Mouse (Mus musculus) embryonic facial prominence, embryonic 14.5 days (tissue): ENCODE data around the gene 4933416C03Rik. TPM values are rescaled to one million over a fixed set of nuclear protein-coding genes. Genes with fewer than 3 reads are reported as not detected.

Source experiments
- ATAC-seq: fragments of 200-750 bp; cut with Nextera tagmentation; 2 replicates; pipeline ENCODE4 v1.8.0; 2017; ENCODE audit warnings: low read depth, moderate number of reproducible peaks, moderate TSS enrichment
- DNase-seq: peaks from one replicate; pipeline ENCODE4 v3.0.0-alpha.2; 2015; ENCODE audit warnings: low spot score
- H3K27ac ChIP-seq: fragments of 300-500 bp; sonication (generic); replicated peaks from 2 replicates; pipeline ENCODE4 v1.5.1; 2014; ENCODE audit warnings: low read depth, mild to moderate bottlenecking, low read length, moderate library complexity
- H3K27me3 ChIP-seq: fragments of 300-500 bp; sonication (generic); replicated peaks from 2 replicates; pipeline ENCODE4 v1.6.1; 2014; ENCODE audit warnings: low read length; ENCODE audit not compliant: control insufficient read depth, insufficient read depth
- H3K36me3 ChIP-seq: fragments of 300-500 bp; sonication (generic); 2 replicates; pipeline ENCODE4 v1.6.1; 2014; ENCODE audit warnings: low read length, mixed read lengths; ENCODE audit not compliant: control insufficient read depth, insufficient read depth
- H3K4me1 ChIP-seq: fragments of 300-500 bp; sonication (generic); 2 replicates; pipeline ENCODE4 v1.6.1; 2014; ENCODE audit warnings: antibody characterized with exemption, low read length; ENCODE audit not compliant: control insufficient read depth, insufficient read depth
- H3K4me2 ChIP-seq: fragments of 300-500 bp; sonication (generic); 2 replicates; pipeline ENCODE4 v1.6.1; 2014; ENCODE audit warnings: low read depth, mild to moderate bottlenecking, low read length, moderate library complexity, mixed read lengths
- H3K4me3 ChIP-seq: fragments of 300-500 bp; sonication (generic); 2 replicates; pipeline ENCODE4 v1.5.1; 2014; ENCODE audit warnings: low read depth, mild to moderate bottlenecking, low read length
- H3K9ac ChIP-seq: fragments of 300-500 bp; sonication (generic); 2 replicates; pipeline ENCODE4 v1.6.1; 2014; ENCODE audit warnings: low read depth, mild to moderate bottlenecking, low read length, moderate library complexity, mixed read lengths
- H3K9me3 ChIP-seq: fragments of 300-500 bp; sonication (generic); 2 replicates; pipeline ENCODE4 v1.6.1; 2016; ENCODE audit warnings: low read length; ENCODE audit not compliant: control insufficient read depth
- WGBS: fragments of 180-500 bp; shearing (Covaris S2); extraction: QIAGEN DNeasy Blood & Tissue Kit; methylation state at CpG from one replicate; pipeline ENCODE4 v1.1.7; 2014; 5-methylcytosine and 5-hydroxymethylcytosine counted together
- polyA plus RNA-seq: library from polyadenylated mRNA; unstranded; fragments of >200 nt; fragmentation: Nextera tagmentation; extraction: Ambion mirVana; gene quantifications from 2 replicates; pipeline ENCODE4 v1.2.1, GENCODE M21; 2014

Gene 4933416C03Rik
- polyA plus RNA-seq, 1 experiment from 2014 or later = not detected

GRCm38 (mm10) chr10:116131223-116131622 is 17.5 kb upstream of the 4933416C03Rik start:
- no peak overlapping the region for H3K4me2 ChIP-seq
- H3K9ac ChIP-seq = no peak overlapping the region
- ATAC-seq (no peak), DNase-seq (no peak)
- H3K36me3 ChIP-seq = no peaks in the 10 kb centered on the region
- no peak overlapping the region for H3K4me3 ChIP-seq
- H3K27me3 ChIP-seq = no peaks in the 10 kb centered on the region
- H3K27ac ChIP-seq = no peak overlapping the region
- no peaks in the 10 kb centered on the region for H3K9me3 ChIP-seq
- 82% methylated on average over 4 of the region's 4 CpGs for WGBS
- H3K4me1 ChIP-seq = no peaks in the 10 kb centered on the region

DNA sequence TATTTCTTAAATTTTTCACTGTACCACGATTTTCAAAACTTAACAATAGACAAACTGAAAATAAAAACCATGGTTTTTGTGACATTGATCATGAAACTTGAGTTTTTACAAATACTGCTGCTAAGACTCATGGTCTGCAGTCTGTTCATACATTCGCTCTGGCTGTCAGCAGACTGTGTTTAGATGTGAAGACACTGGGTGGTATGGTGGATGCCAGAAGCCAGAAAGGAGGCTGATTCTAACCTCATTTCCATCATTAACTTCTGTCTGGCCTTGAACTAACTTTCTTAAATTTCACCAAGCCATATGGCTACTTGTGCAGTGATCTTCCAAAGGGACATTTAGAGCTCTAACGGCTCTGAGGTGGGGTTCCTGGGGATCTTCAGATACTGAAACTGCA is 16.7 kb upstream of the 4933416C03Rik start:
- WGBS = 69% methylated on average over 3 of the region's 3 CpGs
- Histone ChIP-seq H3K4me2 (no peak overlapping the region), H3K4me3 (no peak overlapping the region), H3K9me3 (no peaks in the 10 kb centered on the region), H3K36me3 (no peaks in the 10 kb centered on the region), H3K9ac (no peak overlapping the region), H3K27me3 (no peaks in the 10 kb centered on the region), H3K27ac (no peak overlapping the region), H3K4me1 (no peaks in the 10 kb centered on the region)
- DNase-seq = no peak
- ATAC-seq = no peak

GRCm38 (mm10) chr10:116125364-116125763 is 11.6 kb upstream of the 4933416C03Rik start:
- H3K27ac ChIP-seq = no peak overlapping the region
- no peaks in the 10 kb centered on the region for H3K27me3 ChIP-seq
- H3K4me2 ChIP-seq = no peak overlapping the region
- ATAC-seq = no peak
- no peak overlapping the region for H3K9ac ChIP-seq
- no peaks in the 10 kb centered on the region for H3K36me3 ChIP-seq
- H3K4me3 ChIP-seq = no peak overlapping the region
- WGBS = 74% methylated on average over 5 of the region's 5 CpGs
- no peak for DNase-seq
- no peaks in the 10 kb centered on the region for H3K9me3 ChIP-seq
- no peaks in the 10 kb centered on the region for H3K4me1 ChIP-seq

- 81% methylated on average over 2 of the region's 2 CpGs for WGBS
- Histone ChIP-seq H3K4me3 (no peak overlapping the region), H3K36me3 (no peaks in the 10 kb centered on the region), H3K27ac (no peak overlapping the region), H3K4me2 (no peak overlapping the region), H3K4me1 (no peaks in the 10 kb centered on the region), H3K27me3 (no peaks in the 10 kb centered on the region), H3K9me3 (no peaks in the 10 kb centered on the region), H3K9ac (no peak overlapping the region)
- no peak for DNase-seq
- no peak for ATAC-seq
Measured at GRCm38 (mm10) chr10:116123808-116124207, 10.1 kb upstream of the 4933416C03Rik start.

GRCm38 (mm10) chr10:116121463-116121862 is 7.7 kb upstream of the 4933416C03Rik start:
- Histone ChIP-seq H3K4me3 (no peak overlapping the region), H3K9me3 (no peaks in the 10 kb centered on the region), H3K27ac (no peak overlapping the region), H3K36me3 (no peaks in the 10 kb centered on the region), H3K9ac (no peak overlapping the region), H3K27me3 (no peaks in the 10 kb centered on the region), H3K4me2 (no peak overlapping the region), H3K4me1 (no peaks in the 10 kb centered on the region)
- ATAC-seq = no peak
- WGBS = 90% methylated on average over 2 of the region's 2 CpGs
- DNase-seq = no peak

DNA sequence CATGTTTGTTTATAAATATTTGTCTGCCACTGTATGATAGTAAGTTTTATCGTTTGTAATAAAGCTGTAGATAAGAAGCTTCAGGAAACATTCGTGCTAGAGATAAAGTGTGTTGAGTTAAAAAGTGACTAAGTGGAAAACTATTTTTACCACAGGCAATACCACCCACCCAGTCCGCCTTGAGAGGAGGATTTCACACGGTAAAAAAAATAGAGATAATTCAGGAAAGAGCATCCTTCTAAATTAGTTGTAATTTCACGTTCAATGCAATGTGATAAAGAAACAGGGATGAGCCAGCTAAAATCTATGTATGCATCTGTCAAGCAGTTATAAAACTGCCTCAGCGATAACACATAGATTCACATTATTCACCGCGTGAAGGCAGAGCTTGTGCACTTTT is 3.3 kb upstream of the 4933416C03Rik start:
- no peaks in the 10 kb centered on the region; the same call in 1 of the 2 replicates for H3K9me3 ChIP-seq
- no peaks in the 10 kb centered on the region for H3K27me3 ChIP-seq
- 82% methylated on average over 8 of the region's 8 CpGs for WGBS
- DNase-seq (no peak), ATAC-seq (no peak)
- no peak overlapping the region for H3K4me2 ChIP-seq
- no peak overlapping the region for H3K4me3 ChIP-seq
- H3K4me1 ChIP-seq = no peaks in the 10 kb centered on the region
- H3K27ac ChIP-seq = no peak overlapping the region
- H3K36me3 ChIP-seq = no peaks in the 10 kb centered on the region
- no peak overlapping the region for H3K9ac ChIP-seq

GRCm38 (mm10) chr10:116115881-116116677 is 2.4 kb upstream of the 4933416C03Rik start:
- H3K27me3 ChIP-seq = no peaks in the 10 kb centered on the region
- H3K4me2 ChIP-seq = no peak overlapping the region
- WGBS = 72% methylated on average over 4 of the region's 4 CpGs
- ATAC-seq (no peak), DNase-seq (no peak)
- no peak overlapping the region for H3K9ac ChIP-seq
- H3K4me3 ChIP-seq = no peak overlapping the region
- H3K36me3 ChIP-seq = no peaks in the 10 kb centered on the region
- no peak overlapping the region for H3K27ac ChIP-seq
- no peaks in the 10 kb centered on the region; the same call in 1 of the 2 replicates for H3K9me3 ChIP-seq
- no peaks in the 10 kb centered on the region for H3K4me1 ChIP-seq

GRCm38 (mm10) chr10:116112868-116113267 is 849 bp downstream of the 4933416C03Rik start:
- no peaks in the 10 kb centered on the region for H3K27me3 ChIP-seq
- no peaks in the 10 kb centered on the region; the same call in 1 of the 2 replicates for H3K9me3 ChIP-seq
- no peaks in the 10 kb centered on the region for H3K4me1 ChIP-seq
- no peak overlapping the region for H3K27ac ChIP-seq
- 96% methylated on average over 11 of the region's 11 CpGs for WGBS
- no peak for ATAC-seq
- no peak overlapping the region for H3K4me2 ChIP-seq
- DNase-seq = no peak
- no peaks in the 10 kb centered on the region for H3K36me3 ChIP-seq
- H3K9ac ChIP-seq = no peak overlapping the region
- H3K4me3 ChIP-seq = no peak overlapping the region

DNA sequence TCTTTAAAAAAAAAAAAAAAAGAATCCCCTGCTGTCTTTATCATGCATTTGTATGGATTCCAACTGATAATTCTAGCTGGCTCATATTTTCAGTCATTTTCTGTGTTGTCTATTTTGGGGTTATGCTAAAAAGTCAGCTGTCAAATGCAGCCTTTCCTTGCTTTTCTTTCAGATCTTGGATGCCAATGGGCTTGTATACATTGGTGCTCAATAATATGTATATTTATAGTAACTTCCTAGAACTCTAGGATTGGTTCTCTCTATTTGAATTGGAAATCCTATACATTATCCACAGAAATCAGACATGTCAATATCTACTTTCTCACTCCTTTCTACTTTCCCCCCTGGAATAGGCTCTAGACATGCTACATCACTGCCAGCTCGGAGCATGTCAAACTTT is 5.0 kb downstream of the 4933416C03Rik start:
- Histone ChIP-seq H3K9ac (no peak overlapping the region), H3K4me1 (no peaks in the 10 kb centered on the region), H3K27ac (no peak overlapping the region), H3K27me3 (no peaks in the 10 kb centered on the region), H3K36me3 (no peaks in the 10 kb centered on the region), H3K9me3 (no peaks in the 10 kb centered on the region; the same call in 1 of the 2 replicates), H3K4me2 (no peak overlapping the region), H3K4me3 (no peak overlapping the region)
- 82% methylated on average over 1 of the region's 1 CpGs for WGBS
- DNase-seq = no peak
- no peak for ATAC-seq
